Mouse (Mus musculus) stomach, embryonic 16.5 days (tissue): ENCODE data around the gene Aunip. TPM values are rescaled to one million over a fixed set of nuclear protein-coding genes. Genes with fewer than 3 reads are reported as not detected.

ENCODE experiments used
- ATAC-seq: fragments of 200-750 bp; cut with Nextera tagmentation; 2 replicates; pipeline ENCODE4 v1.8.0; 2017; ENCODE audit warnings: moderate number of reproducible peaks, moderate TSS enrichment; ENCODE audit not compliant: insufficient read depth, low FRiP score
- H3K27ac ChIP-seq: fragments of 300-500 bp; sonication (generic); 2 replicates; pipeline ENCODE4 v1.5.1; 2014; ENCODE audit warnings: low read length
- H3K27me3 ChIP-seq: fragments of 300-500 bp; sonication (generic); 2 replicates; pipeline ENCODE4 v1.6.1; 2014; ENCODE audit warnings: low read length, control low read depth, mixed read lengths; ENCODE audit not compliant: control insufficient read depth, insufficient read depth
- H3K36me3 ChIP-seq: fragments of 300-500 bp; sonication (generic); 2 replicates; pipeline ENCODE4 v1.6.1; 2014; ENCODE audit warnings: low read length; ENCODE audit not compliant: control insufficient read depth, insufficient read depth
- H3K4me1 ChIP-seq: fragments of 300-500 bp; sonication (generic); 2 replicates; pipeline ENCODE4 v1.6.1; 2014; ENCODE audit warnings: low read length, control low read depth, mixed read lengths; ENCODE audit not compliant: control insufficient read depth, insufficient read depth
- H3K4me2 ChIP-seq: fragments of 300-500 bp; sonication (generic); 2 replicates; pipeline ENCODE4 v1.6.1; 2014; ENCODE audit warnings: low read depth, low read length, mixed read lengths
- H3K4me3 ChIP-seq: fragments of 300-500 bp; sonication (generic); replicated peaks from 2 replicates; pipeline ENCODE4 v1.5.1; 2014; ENCODE audit warnings: mild to moderate bottlenecking, low read length
- H3K9ac ChIP-seq: fragments of 300-500 bp; sonication (generic); 2 replicates; pipeline ENCODE4 v1.6.1; 2014; ENCODE audit warnings: low read length
- H3K9me3 ChIP-seq: fragments of 300-500 bp; sonication (generic); replicated peaks from 2 replicates; pipeline ENCODE4 v1.6.1; 2016; ENCODE audit warnings: low read length, control low read depth; ENCODE audit not compliant: control insufficient read depth
- WGBS: fragments of 180-500 bp; shearing (Covaris S2); extraction: QIAGEN DNeasy Blood & Tissue Kit; methylation state at CpG from one replicate; pipeline ENCODE4 v1.1.7; 2014; 5-methylcytosine and 5-hydroxymethylcytosine counted together
- polyA plus RNA-seq: library from polyadenylated mRNA; unstranded; fragments of >200 nt; fragmentation: Nextera tagmentation; extraction: Ambion mirVana; gene quantifications from 2 replicates; pipeline ENCODE4 v1.2.1, GENCODE M21; 2015

Aunip gene
- polyA plus RNA-seq, 1 experiment from 2014 or later = 11.8 TPM

DNA sequence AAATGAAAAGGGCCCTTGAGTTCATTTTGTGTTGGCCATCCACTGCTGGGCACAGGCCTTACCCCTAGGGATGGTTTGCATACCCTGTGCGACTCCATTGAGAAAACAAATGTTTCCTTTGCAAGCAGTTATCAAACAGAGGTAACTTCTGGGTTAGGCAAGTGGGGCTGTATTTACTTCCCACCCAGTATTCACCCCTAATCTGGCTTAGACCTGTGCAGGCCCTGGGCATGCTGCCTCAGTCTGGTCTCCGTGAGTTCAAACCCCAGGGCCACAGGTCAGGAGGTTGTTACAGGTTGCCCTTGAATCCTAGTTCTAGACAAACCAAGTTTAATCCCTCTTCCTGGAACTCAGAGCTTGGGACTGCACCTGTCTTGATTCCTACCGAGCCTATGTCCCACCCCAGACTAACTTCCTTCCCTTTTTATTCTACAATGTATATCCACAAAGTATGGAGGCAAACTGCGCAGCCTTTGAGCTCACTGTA lies 5.5 kb upstream of the Aunip start:
- peaks cover 3% of the 10 kb centered on the region; the same call in 1 of the 2 replicates for H3K9me3 ChIP-seq
- no peak overlapping the region for H3K4me3 ChIP-seq
- no peaks in the 10 kb centered on the region for H3K27me3 ChIP-seq
- WGBS = 84% methylated on average over 4 of the region's 4 CpGs
- H3K4me1 ChIP-seq = no peaks in the 10 kb centered on the region; the same call in 1 of the 2 replicates
- H3K27ac ChIP-seq = no peak overlapping the region
- ATAC-seq = no peak
- H3K4me2 ChIP-seq = no peak overlapping the region
- no peaks in the 10 kb centered on the region for H3K36me3 ChIP-seq
- H3K9ac ChIP-seq = no peak overlapping the region

- H3K9ac ChIP-seq = no peak overlapping the region
- no peak overlapping the region for H3K4me2 ChIP-seq
- H3K4me1 ChIP-seq = no peaks in the 10 kb centered on the region; the same call in 1 of the 2 replicates
- H3K27me3 ChIP-seq = no peaks in the 10 kb centered on the region
- no peak for ATAC-seq
- no peaks in the 10 kb centered on the region for H3K36me3 ChIP-seq
- 77% methylated on average over 3 of the region's 4 CpGs for WGBS
- H3K27ac ChIP-seq = no peak overlapping the region
- no peak overlapping the region for H3K4me3 ChIP-seq
- peaks cover 3% of the 10 kb centered on the region; the same call in 1 of the 2 replicates for H3K9me3 ChIP-seq
Measured at GRCm38 (mm10) chr4:134505966-134506594, 4.7 kb upstream of the Aunip start.

DNA sequence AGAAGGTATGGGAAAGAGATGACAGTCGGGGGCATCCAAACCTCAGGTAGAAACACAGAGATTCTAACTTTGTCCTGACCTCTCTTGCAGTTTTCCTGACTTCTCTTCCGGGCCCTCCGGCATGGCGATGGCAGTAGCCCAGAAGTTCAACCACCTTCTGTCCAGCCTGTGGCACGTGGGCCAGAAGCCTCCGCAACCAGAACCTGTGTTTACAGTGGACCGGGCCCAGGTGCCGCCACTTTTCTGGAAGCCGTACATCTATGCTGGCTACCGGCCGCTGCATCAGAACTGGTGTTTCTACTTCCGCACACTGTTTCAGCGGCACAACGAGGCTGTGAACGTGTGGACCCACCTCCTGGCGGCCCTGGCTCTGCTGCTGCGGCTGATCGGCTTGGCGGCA lies 4.1 kb upstream of the Aunip start:
- Histone ChIP-seq H3K4me3 (no peak overlapping the region), H3K27ac (no peak overlapping the region), H3K9ac (no peak overlapping the region), H3K9me3 (peaks cover 3% of the 10 kb centered on the region; the same call in 1 of the 2 replicates), H3K4me1 (peaks cover 1% of the 10 kb centered on the region; the same call in 1 of the 2 replicates), H3K36me3 (no peaks in the 10 kb centered on the region), H3K27me3 (no peaks in the 10 kb centered on the region), H3K4me2 (no peak overlapping the region)
- no peak for ATAC-seq
- WGBS = 85% methylated on average over 19 of the region's 19 CpGs

DNA sequence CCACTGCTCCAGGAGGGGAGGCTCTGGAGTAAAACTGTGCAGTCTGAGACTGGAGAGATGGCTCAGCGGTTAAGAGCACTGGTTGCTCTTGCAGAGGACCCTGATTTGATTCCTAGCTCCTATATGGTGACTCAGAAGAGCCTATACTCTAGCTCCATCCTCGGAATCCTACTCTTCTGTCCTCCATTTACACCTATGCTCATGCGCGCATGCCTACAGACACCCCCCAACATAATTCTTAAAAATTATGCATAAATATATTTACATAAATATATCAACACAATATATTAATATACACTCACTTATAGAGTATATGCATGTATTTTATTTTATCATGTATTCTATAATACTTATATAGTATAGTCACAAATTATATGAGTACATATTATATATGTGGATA lies 403 bp upstream of the Aunip start:
- 78% methylated on average over 4 of the region's 4 CpGs for WGBS
- Histone ChIP-seq H3K4me3 (peak overlapping the region; percentile 65), H3K4me2 (peak overlapping the region; percentile 88), H3K27ac (no peak overlapping the region), H3K4me1 (peaks cover 10% of the 10 kb centered on the region), H3K36me3 (no peaks in the 10 kb centered on the region), H3K9me3 (no peaks in the 10 kb centered on the region), H3K9ac (no peak overlapping the region), H3K27me3 (no peaks in the 10 kb centered on the region)
- peak; percentile 1; the same call in 1 of the 2 replicates for ATAC-seq

GRCm38 (mm10) chr4:134511730-134512129 lies 931 bp downstream of the Aunip start:
- Histone ChIP-seq H3K36me3 (no peaks in the 10 kb centered on the region), H3K4me3 (peak overlapping the region; percentile 65), H3K27me3 (no peaks in the 10 kb centered on the region), H3K4me2 (peak overlapping the region; percentile 88), H3K27ac (no peak overlapping the region), H3K9me3 (no peaks in the 10 kb centered on the region), H3K9ac (no peak overlapping the region), H3K4me1 (peaks cover 12% of the 10 kb centered on the region)
- ATAC-seq = no peak
- 58% methylated on average over 6 of the region's 6 CpGs for WGBS

DNA sequence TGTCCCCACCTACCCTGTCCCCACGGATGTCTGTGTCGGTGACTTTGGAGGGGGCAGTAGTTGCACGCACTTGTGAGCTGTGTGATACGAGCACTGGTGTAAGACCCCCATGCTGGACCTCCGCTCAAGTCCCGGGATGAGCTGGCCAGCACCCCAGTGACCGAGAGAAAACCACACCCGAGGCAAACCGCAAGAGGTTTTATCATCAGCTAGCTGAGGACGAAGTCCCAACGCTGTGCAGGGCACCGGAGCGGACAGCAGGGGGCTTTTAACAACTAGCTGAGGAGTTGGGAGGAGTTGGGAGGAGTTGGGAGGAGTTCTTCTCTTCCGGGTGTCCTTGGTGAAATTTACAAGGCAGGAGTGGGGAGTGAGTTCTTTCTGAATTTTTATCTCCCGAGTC lies 2.0 kb downstream of the Aunip start:
- Histone ChIP-seq H3K27me3 (no peaks in the 10 kb centered on the region), H3K9ac (peak overlapping the region; percentile 52), H3K27ac (no peak overlapping the region; the same call in 1 of the 2 replicates), H3K36me3 (no peaks in the 10 kb centered on the region), H3K9me3 (no peaks in the 10 kb centered on the region), H3K4me1 (peaks cover 18% of the 10 kb centered on the region), H3K4me3 (peak overlapping the region; percentile 25), H3K4me2 (peak overlapping the region; percentile 88)
- 14% methylated on average over 15 of the region's 15 CpGs for WGBS
- ATAC-seq = no peak

GRCm38 (mm10) chr4:134514309-134514930 lies 3.6 kb downstream of the Aunip start:
- no peak for ATAC-seq
- Histone ChIP-seq H3K9ac (no peak overlapping the region), H3K4me2 (no peak overlapping the region), H3K9me3 (no peaks in the 10 kb centered on the region), H3K27me3 (no peaks in the 10 kb centered on the region), H3K27ac (peak overlapping the region; percentile 57; the same call in 1 of the 2 replicates), H3K4me3 (no peak overlapping the region), H3K36me3 (no peaks in the 10 kb centered on the region), H3K4me1 (peaks cover 18% of the 10 kb centered on the region)
- WGBS = 74% methylated on average over 11 of the region's 11 CpGs

- Histone ChIP-seq H3K4me2 (no peak overlapping the region), H3K4me3 (no peak overlapping the region), H3K9me3 (no peaks in the 10 kb centered on the region), H3K9ac (0 out of 2 replicates have a peak overlapping the region, but pooled peaks have one; percentile 5), H3K27ac (no peak overlapping the region), H3K36me3 (peaks cover 2% of the 10 kb centered on the region; the same call in 1 of the 2 replicates), H3K4me1 (peaks cover 18% of the 10 kb centered on the region), H3K27me3 (no peaks in the 10 kb centered on the region)
- WGBS = 81% methylated on average over 7 of the region's 7 CpGs
- no peak for ATAC-seq
Measured at GRCm38 (mm10) chr4:134515614-134516013, 4.8 kb downstream of the Aunip start.

- Histone ChIP-seq H3K4me1 (peaks cover 15% of the 10 kb centered on the region), H3K27me3 (no peaks in the 10 kb centered on the region), H3K9ac (no peak overlapping the region; the same call in 1 of the 2 replicates), H3K36me3 (peaks cover 4% of the 10 kb centered on the region; the same call in 1 of the 2 replicates), H3K4me3 (no peak overlapping the region), H3K9me3 (no peaks in the 10 kb centered on the region), H3K4me2 (no peak overlapping the region; the same call in 1 of the 2 replicates), H3K27ac (peak overlapping the region; percentile 83)
- ATAC-seq = peak; percentile 65; the same call in 1 of the 2 replicates
- WGBS = 61% methylated on average over 8 of the region's 8 CpGs
Measured at GRCm38 (mm10) chr4:134516981-134517380, 6.2 kb downstream of the Aunip start.
